In the genomic region with DNA sequence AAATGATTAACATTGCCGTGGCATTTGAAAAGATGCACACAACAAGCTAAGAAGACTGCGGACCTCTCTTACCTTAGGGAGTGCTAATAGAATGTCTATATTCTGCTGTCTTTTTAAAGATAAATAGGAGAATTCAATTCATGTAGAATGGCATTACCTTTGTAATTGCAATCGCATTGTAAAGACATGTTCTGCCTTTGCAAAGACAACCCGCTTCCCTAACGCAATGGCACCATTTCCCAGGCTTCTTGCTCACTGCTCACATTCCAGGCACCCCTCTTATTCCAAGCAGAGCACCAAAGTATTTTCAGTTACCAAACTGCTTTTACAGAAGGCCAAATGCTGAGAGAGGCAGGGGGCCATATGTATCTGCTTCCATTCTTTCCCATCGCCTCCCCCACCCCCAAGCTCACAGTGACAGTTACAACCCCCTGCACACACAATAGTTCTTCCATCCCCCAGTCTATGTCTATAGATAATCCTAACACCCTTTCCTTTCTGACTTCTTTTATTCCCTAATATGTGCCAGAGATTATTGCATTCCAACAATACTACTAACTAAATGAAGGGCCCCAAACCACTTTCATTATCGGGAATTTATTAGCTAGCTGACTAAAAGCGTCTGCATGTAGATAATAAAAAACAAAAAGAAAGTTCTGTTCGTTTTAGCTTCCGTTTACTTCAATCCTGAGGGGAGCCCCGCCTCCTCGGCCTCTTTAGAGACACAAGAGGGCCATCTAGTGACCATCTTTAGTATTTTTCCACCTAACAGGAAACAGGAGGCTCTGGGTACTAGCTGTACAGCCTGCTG, we compare ENCODE assay signal across 8 mouse cellular contexts. TPM values are rescaled to one million over a fixed set of nuclear protein-coding genes. Genes with fewer than 3 reads are reported as not detected.
DNase-seq lines count a peak whose midpoint lies in the region; ATAC-seq lines count a peak whose summit lies in the region.

No protein-coding gene starts in this region.

- DNase-seq in gastrocnemius, adult 18-20 months (ENCODE audit: low spot score): peak; percentile 64
- DNase-seq in gastrocnemius, postnatal 14 days: no peak
- DNase-seq in cerebellum, postnatal 14 days: peak; percentile 66 to 77
- peak; percentile 73 to 80 for DNase-seq in heart, adult 18-20 months
- peak; percentile 42 for DNase-seq in kidney, adult 11 months
- peak; percentile 34 for DNase-seq in left cerebral cortex, postnatal 4 days
- peak; percentile 78 for DNase-seq in mesoderm, embryonic 11.5 days (ENCODE audit: low read depth, low spot score)

- H3K27me3 ChIP-seq in stomach, embryonic 14.5 days (ENCODE audit: control insufficient read depth, insufficient read depth, low read length): no peaks in the 10 kb centered on the region

- peak overlapping the region; percentile 9; the same call in 1 of the 2 replicates for H3K4me3 ChIP-seq in stomach, embryonic 14.5 days (ENCODE audit: low read depth, low read length)

- H3K36me3 ChIP-seq in stomach, embryonic 14.5 days (ENCODE audit: control insufficient read depth, insufficient read depth, low read length): no peaks in the 10 kb centered on the region

- no peak overlapping the region for H3K9ac ChIP-seq in stomach, embryonic 14.5 days (replicated peaks; ENCODE audit: low read depth, low read length)

- no peak for ATAC-seq in stomach, embryonic 14.5 days (ENCODE audit: insufficient number of reproducible peaks, insufficient read depth, low FRiP score, low read depth)

- H3K4me1 ChIP-seq in stomach, embryonic 14.5 days (ENCODE audit: control insufficient read depth, insufficient read depth, low read length): no peaks in the 10 kb centered on the region

- H3K27ac ChIP-seq in stomach, embryonic 14.5 days (ENCODE audit: low read length): no peak overlapping the region

- peak overlapping the region; percentile 65 for H3K4me2 ChIP-seq in stomach, embryonic 14.5 days (replicated peaks; ENCODE audit: low read depth, low read length)

- WGBS in stomach, embryonic 14.5 days: 13% methylated on average over 12 of the region's 12 CpGs

- no peaks in the 10 kb centered on the region for H3K9me3 ChIP-seq in stomach, embryonic 14.5 days (ENCODE audit: control insufficient read depth, low read depth, low read length)

- intact Hi-C loops in gastrocnemius, postnatal 14 days (cut with DNase I; ENCODE audit: low total_unique reads): no loop called here
- intact Hi-C loops in left cerebral cortex, postnatal 4 days (cut with DNase I): no loop called here

RNA-seq across cellular contexts. Expression of a gene that starts 3.0 kb away (rescaled TPM):
- total RNA-seq in gastrocnemius, adult 18-20 months (2021): 1 to 10 TPM; 3.6 to 4.3 TPM
- total RNA-seq in gastrocnemius, postnatal 14 days (2021): 1 to 10 TPM; 6.1 to 8.2 TPM
- total RNA-seq in heart, adult 18-20 months (2021): 10 to 100 TPM in 1 of 2 experiments, 1 to 10 TPM in 1; 9.9 to 10.4 TPM
- 10 to 100 TPM; 93.4 to 96.2 TPM for total RNA-seq in left cerebral cortex, postnatal 4 days (2021)
- 6.9 and 8.0 TPM in 2 replicates for polyA plus RNA-seq in stomach, embryonic 14.5 days (2014; fragmentation: Nextera tagmentation; extraction: Ambion mirVana)

Comparison
In these comparisons a context has a peak if more than half of its experiments do, and no peak if none do; other contexts are left out.
1. RNA of a gene that starts 3.0 kb away (total RNA-seq): 93.4 to 96.2 TPM in left cerebral cortex, postnatal 4 days; 9.9 to 10.4 TPM in heart, adult 18-20 months, 6.1 to 8.2 TPM in gastrocnemius, postnatal 14 days and 3.6 to 4.3 TPM in gastrocnemius, adult 18-20 months; every median in the first group is over 4 times any median in the second.